Mouse (Mus musculus): Measurements from ENCODE around the gene Olfr417. TPM values are rescaled to one million over a fixed set of nuclear protein-coding genes. Genes with fewer than 3 reads are reported as not detected.

Olfr417 gene
- total RNA-seq (2023): not detected

GRCm38 (mm10) chr1:174364882-174365451, at the start of gene Olfr417:
TSS of gene Olfr417 (plus strand) at chr1:174365122.

GRCm38 (mm10) chr1:174330218-174330617, 34.7 kb upstream of the Olfr417 start, which contains the start of gene Mptx1:
TSS of gene Mptx1 (plus strand) at chr1:174330518.

DNA sequence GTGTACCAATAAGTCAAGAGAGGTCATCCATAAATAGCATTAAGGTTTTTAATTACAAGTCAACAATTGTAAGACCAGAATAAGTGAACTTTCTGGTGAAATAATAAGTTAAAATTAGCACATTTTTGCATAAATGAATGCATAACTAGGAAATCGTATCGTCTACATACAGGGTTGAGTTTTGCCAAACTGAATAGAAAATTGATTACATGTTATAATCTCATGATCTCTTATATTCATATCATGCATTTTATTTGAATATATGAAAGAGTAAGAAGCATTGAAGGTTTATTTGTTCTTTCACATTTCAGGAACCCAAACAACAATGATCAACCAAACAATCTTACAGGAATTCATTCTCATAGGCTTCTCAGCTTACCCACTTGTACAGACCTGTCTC, 25.8 kb downstream of the Olfr417 start, which contains the start of gene Olfr248:
Olfr248 (plus strand) TSS at position 301 of the 400 bp plus-strand sequence.

DNA sequence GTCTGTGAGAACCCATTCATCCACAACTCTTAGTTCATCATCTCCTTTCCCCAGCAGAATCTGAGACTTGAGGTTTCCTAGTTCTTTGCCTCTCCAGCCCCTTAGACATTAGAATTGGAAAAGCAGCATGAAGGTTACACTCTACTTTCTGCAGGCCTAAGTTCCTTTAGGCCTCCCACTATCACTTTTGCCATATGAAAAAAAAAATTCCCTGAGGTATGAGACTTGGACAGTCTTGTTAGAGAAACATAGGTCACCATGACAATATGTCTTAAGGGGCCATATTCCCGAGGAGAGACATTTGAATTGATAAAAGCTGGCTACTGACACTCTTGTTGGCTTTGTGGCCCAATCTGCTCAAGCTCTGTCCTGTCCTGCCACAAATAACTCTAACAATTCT, 58.8 kb downstream of the Olfr417 start, which contains the start of gene Olfr414:
Olfr414 (plus strand) TSS at position 301 of the 400 bp plus-strand sequence.

Other genes starting within 250 kb of the Olfr417 start
- gene Olfr231, start 244.0 kb upstream of the Olfr417 start, total RNA-seq (2023): not detected
- not detected for gene Olfr424, start 233.6 kb upstream of the Olfr417 start, total RNA-seq (2023)
- gene Olfr420, start 209.5 kb upstream of the Olfr417 start, total RNA-seq (2023): not detected
- 0.80 TPM for gene Spta1, start 192.3 kb upstream of the Olfr417 start, total RNA-seq (2023)
- gene Olfr419, start 113.1 kb upstream of the Olfr417 start, total RNA-seq (2023): not detected
- gene Mptx1, start 34.6 kb upstream of the Olfr417 start, total RNA-seq (2023): not detected
- not detected for gene Olfr248, start 25.9 kb downstream of the Olfr417 start, total RNA-seq (2023)
- not detected for gene Olfr414, start 58.9 kb downstream of the Olfr417 start, total RNA-seq (2023)
- not detected for gene Olfr220, start 77.0 kb downstream of the Olfr417 start, total RNA-seq (2023)
- not detected for gene Fmn2, start 136.7 kb downstream of the Olfr417 start, total RNA-seq (2023)

All from CD8-positive naive resting alpha-beta T cell, adult 57 days (primary cell).